Mouse (Mus musculus) right cerebral cortex, postnatal 4 days (tissue): ENCODE data around the gene Rps12-ps3.

Experiments
- DNase-seq: peaks from one replicate; pipeline ENCODE4 v3.0.0-alpha.2; 2022

The Rps12-ps3 gene

GRCm38 (mm10) chr19:59321990-59322389 is at the start of gene Rps12-ps3:
TSS of gene Rps12-ps3 (plus strand) at chr19:59322290.
- DNase-seq = no peak

GRCm38 (mm10) chr19:59273190-59273589 is 48.9 kb upstream of the Rps12-ps3 start:
- DNase-seq = no peak

GRCm38 (mm10) chr19:59276354-59276753 is 45.7 kb upstream of the Rps12-ps3 start:
- no peak for DNase-seq

GRCm38 (mm10) chr19:59280841-59281240 is 41.2 kb upstream of the Rps12-ps3 start:
- no peak for DNase-seq

- no peak for DNase-seq
Measured at GRCm38 (mm10) chr19:59282001-59282400, 40.1 kb upstream of the Rps12-ps3 start.

GRCm38 (mm10) chr19:59289042-59289441 is 33.0 kb upstream of the Rps12-ps3 start:
- no peak for DNase-seq

GRCm38 (mm10) chr19:59289811-59290210 is 32.3 kb upstream of the Rps12-ps3 start:
- DNase-seq = no peak

GRCm38 (mm10) chr19:59292183-59292839 is 29.8 kb upstream of the Rps12-ps3 start:
- DNase-seq = no peak

- no peak for DNase-seq
Measured at GRCm38 (mm10) chr19:59315308-59315707, 6.8 kb upstream of the Rps12-ps3 start.

- peak; percentile 42 for DNase-seq
Measured at GRCm38 (mm10) chr19:59316571-59316970, 5.5 kb upstream of the Rps12-ps3 start.

- no peak for DNase-seq
Measured at GRCm38 (mm10) chr19:59330816-59331225, 8.7 kb downstream of the Rps12-ps3 start.

GRCm38 (mm10) chr19:59336655-59337054 is 14.6 kb downstream of the Rps12-ps3 start:
- no peak for DNase-seq

GRCm38 (mm10) chr19:59337872-59338681 is 16.0 kb downstream of the Rps12-ps3 start:
- no peak for DNase-seq

GRCm38 (mm10) chr19:59339908-59340307 is 17.8 kb downstream of the Rps12-ps3 start:
- DNase-seq = no peak

GRCm38 (mm10) chr19:59342964-59343363 is 20.9 kb downstream of the Rps12-ps3 start:
- DNase-seq = no peak

- DNase-seq = peak; percentile 18
Measured at GRCm38 (mm10) chr19:59344304-59344711, 22.2 kb downstream of the Rps12-ps3 start.

GRCm38 (mm10) chr19:59345081-59345657 is 23.1 kb downstream of the Rps12-ps3 start:
- no peak for DNase-seq

GRCm38 (mm10) chr19:59345658-59346283 is 23.7 kb downstream of the Rps12-ps3 start, which contains the start of gene Pdzd8:
TSS of gene Pdzd8 (minus strand) at chr19:59345780.
- DNase-seq = peak; percentile 91

- DNase-seq = no peak
Measured at GRCm38 (mm10) chr19:59346325-59346724, 24.2 kb downstream of the Rps12-ps3 start.

GRCm38 (mm10) chr19:59349329-59349960 is 27.4 kb downstream of the Rps12-ps3 start:
- no peak for DNase-seq

GRCm38 (mm10) chr19:59350273-59350903 is 28.3 kb downstream of the Rps12-ps3 start:
- DNase-seq = no peak
